18 mouse cellular contexts compared by ENCODE assay signal in genomic region chr2:172270974-172271697, GRCm38 (mm10). TPM values are rescaled to one million over a fixed set of nuclear protein-coding genes. Genes with fewer than 3 reads are reported as not detected.
A peak's percentile ranks its signal among the peaks of the same experiment; 100 is the strongest.
DNase-seq lines count a peak whose midpoint lies in the region; ATAC-seq and TF ChIP-seq lines count a peak whose summit lies in the region.
"Had no signal": no experiment of that assay in that cellular context is flagged by ENCODE, and none has a peak within 500 bp of the region (broad histone marks: within the 10 kb centered on the region; RNA-seq: fewer than 3 reads in every experiment).

No protein-coding gene starts in this region.

- no peak overlapping the region for H3K9ac ChIP-seq in hindbrain, embryonic 12.5 days
- no peak overlapping the region for H3K9ac ChIP-seq in hindbrain, embryonic 11.5 days (ENCODE audit: low read depth, low read length)
- H3K9ac ChIP-seq in embryonic facial prominence, embryonic 13.5 days: no peak overlapping the region
- peak overlapping the region; percentile 3; the same call in 1 of the 2 replicates for H3K9ac ChIP-seq in forebrain, postnatal 0 days
- H3K9ac ChIP-seq in midbrain, postnatal 0 days (replicated peaks; ENCODE audit: low read length, poor library complexity, severe bottlenecking): peak overlapping the region; percentile 29; the same call in 1 of the 2 replicates
- H3K9ac ChIP-seq: liver, embryonic 14.5 days had no signal

- H3K27ac ChIP-seq in hindbrain, embryonic 12.5 days: peak overlapping the region; percentile 44; the same call in 1 of the 2 replicates
- no peak overlapping the region for H3K27ac ChIP-seq in hindbrain, embryonic 11.5 days (ENCODE audit: low read depth, low read length)
- H3K27ac ChIP-seq in embryonic facial prominence, embryonic 13.5 days: peak overlapping the region; percentile 58; the same call in 1 of the 2 replicates
- H3K27ac ChIP-seq in forebrain, postnatal 0 days (ENCODE audit: low read depth, low read length): peak overlapping the region; percentile 86
- H3K27ac ChIP-seq in midbrain, postnatal 0 days (ENCODE audit: low read depth, low read length): peak overlapping the region; percentile 69
- H3K27ac ChIP-seq in thymus, adult 2 months (ENCODE audit: control insufficient read depth, insufficient read depth, low read length): no peak overlapping the region
- H3K27ac ChIP-seq: liver, embryonic 14.5 days had no signal

- no peak overlapping the region for H3K4me3 ChIP-seq in hindbrain, embryonic 12.5 days
- no peak overlapping the region for H3K4me3 ChIP-seq in hindbrain, embryonic 11.5 days (ENCODE audit: low read depth, low read length)
- no peak overlapping the region for H3K4me3 ChIP-seq in embryonic facial prominence, embryonic 13.5 days
- H3K4me3 ChIP-seq in forebrain, postnatal 0 days (ENCODE audit: low read depth, low read length): no peak overlapping the region
- H3K4me3 ChIP-seq in midbrain, postnatal 0 days (ENCODE audit: low read depth, low read length): no peak overlapping the region
- H3K4me3 ChIP-seq in thymus, adult 2 months (ENCODE audit: control insufficient read depth, insufficient read depth, low read length): no peak overlapping the region
- H3K4me3 ChIP-seq: myocyte had no signal

- no peak overlapping the region for H3K4me2 ChIP-seq in hindbrain, embryonic 12.5 days (replicated peaks)
- no peak overlapping the region for H3K4me2 ChIP-seq in hindbrain, embryonic 11.5 days (replicated peaks; ENCODE audit: low read depth, low read length)
- H3K4me2 ChIP-seq in embryonic facial prominence, embryonic 13.5 days: no peak overlapping the region; the same call in 1 of the 2 replicates
- H3K4me2 ChIP-seq in forebrain, postnatal 0 days (ENCODE audit: low read depth): peak overlapping the region; percentile 10; the same call in 1 of the 2 replicates
- H3K4me2 ChIP-seq in midbrain, postnatal 0 days (ENCODE audit: low read depth, low read length, poor library complexity, severe bottlenecking): no peak overlapping the region

- TF ChIP-seq CTCF in forebrain, postnatal 0 days (IDR thresholded peaks at IDR 0.05; ENCODE audit: low read depth): no peak
- TF ChIP-seq CTCF in midbrain, postnatal 0 days (IDR thresholded peaks at IDR 0.05): no peak
- TF ChIP-seq CTCF in thymus, adult 2 months (IDR thresholded peaks at IDR 0.05; ENCODE audit: borderline replicate concordance, control insufficient read depth, extremely low read depth, insufficient read depth, low read length, poor library complexity): no peak

- no peaks in the 10 kb centered on the region for H3K27me3 ChIP-seq in hindbrain, embryonic 12.5 days
- H3K27me3 ChIP-seq in hindbrain, embryonic 11.5 days (ENCODE audit: control insufficient read depth, insufficient read depth, low read length): no peaks in the 10 kb centered on the region
- H3K27me3 ChIP-seq in embryonic facial prominence, embryonic 13.5 days: no peaks in the 10 kb centered on the region
- no peaks in the 10 kb centered on the region for H3K27me3 ChIP-seq in forebrain, postnatal 0 days (ENCODE audit: insufficient read depth, low read length)
- no peaks in the 10 kb centered on the region for H3K27me3 ChIP-seq in midbrain, postnatal 0 days (ENCODE audit: insufficient read depth, low read length)
- H3K27me3 ChIP-seq in thymus, adult 2 months (ENCODE audit: control insufficient read depth, insufficient read depth, low read length): no peaks in the 10 kb centered on the region

- ATAC-seq in hindbrain, embryonic 12.5 days (ENCODE audit: low FRiP score): peak; percentile 40; the same call in 1 of the 2 replicates
- ATAC-seq in hindbrain, embryonic 11.5 days (ENCODE audit: low FRiP score): no peak
- no peak for ATAC-seq in embryonic facial prominence, embryonic 13.5 days (ENCODE audit: insufficient number of reproducible peaks, insufficient read depth, low FRiP score, low TSS enrichment, low read depth)
- ATAC-seq in forebrain, postnatal 0 days: peak; percentile 64
- ATAC-seq in midbrain, postnatal 0 days (ENCODE audit: low FRiP score): 0 out of 2 replicates have a peak, but pooled peaks have one; percentile 3
- ATAC-seq: activated CD4-positive, CD25-positive, alpha-beta regulatory T cell, adult 4 months had no signal

- no peaks in the 10 kb centered on the region for H3K9me3 ChIP-seq in hindbrain, embryonic 12.5 days (replicated peaks)
- H3K9me3 ChIP-seq in hindbrain, embryonic 11.5 days (ENCODE audit: control insufficient read depth, low read length): no peaks in the 10 kb centered on the region
- H3K9me3 ChIP-seq in embryonic facial prominence, embryonic 13.5 days: no peaks in the 10 kb centered on the region
- H3K9me3 ChIP-seq in forebrain, postnatal 0 days (ENCODE audit: low read length): no peaks in the 10 kb centered on the region
- no peaks in the 10 kb centered on the region for H3K9me3 ChIP-seq in midbrain, postnatal 0 days (ENCODE audit: low read length)

- peaks cover 16% of the 10 kb centered on the region for H3K4me1 ChIP-seq in hindbrain, embryonic 12.5 days
- H3K4me1 ChIP-seq in hindbrain, embryonic 11.5 days (replicated peaks; ENCODE audit: control insufficient read depth, insufficient read depth, low read length): no peaks in the 10 kb centered on the region
- H3K4me1 ChIP-seq in embryonic facial prominence, embryonic 13.5 days: peaks cover 16% of the 10 kb centered on the region
- H3K4me1 ChIP-seq in forebrain, postnatal 0 days (ENCODE audit: insufficient read depth): peaks cover 19% of the 10 kb centered on the region
- H3K4me1 ChIP-seq in midbrain, postnatal 0 days (ENCODE audit: insufficient read depth, low read length): no peaks in the 10 kb centered on the region
- no peaks in the 10 kb centered on the region for H3K4me1 ChIP-seq in thymus, adult 2 months (replicated peaks; ENCODE audit: control insufficient read depth, insufficient read depth, low read length)

- H3K36me3 ChIP-seq in hindbrain, embryonic 12.5 days: no peaks in the 10 kb centered on the region
- H3K36me3 ChIP-seq in hindbrain, embryonic 11.5 days (ENCODE audit: control insufficient read depth, insufficient read depth, low read length): no peaks in the 10 kb centered on the region
- no peaks in the 10 kb centered on the region for H3K36me3 ChIP-seq in embryonic facial prominence, embryonic 13.5 days
- H3K36me3 ChIP-seq in forebrain, postnatal 0 days (ENCODE audit: insufficient read depth): no peaks in the 10 kb centered on the region
- H3K36me3 ChIP-seq in midbrain, postnatal 0 days (ENCODE audit: insufficient read depth, low read length): no peaks in the 10 kb centered on the region
- H3K36me3 ChIP-seq in thymus, adult 2 months (ENCODE audit: control insufficient read depth, insufficient read depth, low read length): no peaks in the 10 kb centered on the region

- DNase-seq in hindbrain, embryonic 11.5 days (ENCODE audit: low spot score): no peak
- no peak for DNase-seq in forebrain, postnatal 0 days
- no peak for DNase-seq in midbrain, postnatal 0 days (ENCODE audit: low spot score)
- DNase-seq in kidney, postnatal 36 days: no peak
- DNase-seq in thymus, adult 2 months: no peak
- DNase-seq: cerebellum, adult 11 months; kidney, adult 18-20 months; lung, postnatal 4 days; right cerebral cortex, adult 18-20 months had no signal

- WGBS in hindbrain, embryonic 12.5 days: 59% methylated on average over 12 of the region's 12 CpGs
- WGBS in hindbrain, embryonic 11.5 days: 73% methylated on average over 12 of the region's 12 CpGs
- 73% methylated on average over 12 of the region's 12 CpGs for WGBS in embryonic facial prominence, embryonic 13.5 days
- WGBS in forebrain, postnatal 0 days: 44% methylated on average over 12 of the region's 12 CpGs
- WGBS in midbrain, postnatal 0 days: 63% methylated on average over 12 of the region's 12 CpGs
- WGBS in thymus, adult 2 months: 83% methylated on average over 12 of the region's 12 CpGs

- no peak for TF ChIP-seq POLR2A in thymus, adult 2 months (IDR thresholded peaks at IDR 0.05; ENCODE audit: control insufficient read depth, extremely low read depth, insufficient read depth, low read length, poor library complexity)

RNA-seq across cellular contexts. Expression of gene Mc3r, which starts 22.8 kb away (rescaled TPM):
- polyA plus RNA-seq in hindbrain, embryonic 12.5 days (2016; fragmentation: Nextera tagmentation; extraction: Ambion mirVana): not detected in 2 replicates
- not detected in 2 replicates for polyA plus RNA-seq in hindbrain, embryonic 11.5 days (2014; fragmentation: Nextera tagmentation; extraction: Ambion mirVana)
- polyA plus RNA-seq in embryonic facial prominence, embryonic 13.5 days (2015; fragmentation: Nextera tagmentation; extraction: Ambion mirVana): not detected in 2 replicates
- total RNA-seq in forebrain, postnatal 0 days (2014; rRNA removed): 0.31 and 0.86 TPM in 2 replicates
- 0.29 and 0.53 TPM in 2 replicates for polyA plus RNA-seq in forebrain, postnatal 0 days (2015; fragmentation: Nextera tagmentation; extraction: Ambion mirVana)
- 0.60 and 0.71 TPM in 2 replicates for total RNA-seq in midbrain, postnatal 0 days (2014; rRNA removed)
- polyA plus RNA-seq in midbrain, postnatal 0 days (2015; fragmentation: Nextera tagmentation; extraction: Ambion mirVana): 0.94 and 1.1 TPM in 2 replicates
- not detected in 2 replicates for polyA plus RNA-seq in thymus, adult 2 months (2012; rRNA removed)
- total RNA-seq: adrenal gland, postnatal 4 days; gastrocnemius, postnatal 4 days had no signal
- polyA plus RNA-seq: activated CD4-positive, CD25-positive, alpha-beta regulatory T cell, adult 4 months; heart, postnatal 0 days; liver, embryonic 14.5 days; myocyte; thymus, postnatal 0 days had no signal

Comparison
In these comparisons a context has a peak if more than half of its experiments do, and no peak if none do; other contexts are left out.
1. ATAC-seq: peak in hindbrain, embryonic 12.5 days (single experiment), forebrain, postnatal 0 days (single experiment) and midbrain, postnatal 0 days (single experiment); none in hindbrain, embryonic 11.5 days (single experiment) and embryonic facial prominence, embryonic 13.5 days (single experiment).
2. H3K27ac ChIP-seq: peak in hindbrain, embryonic 12.5 days (single experiment), embryonic facial prominence, embryonic 13.5 days (single experiment), forebrain, postnatal 0 days (single experiment) and midbrain, postnatal 0 days (single experiment); none in hindbrain, embryonic 11.5 days (single experiment) and thymus, adult 2 months (single experiment).
3. H3K9ac ChIP-seq: peak in forebrain, postnatal 0 days (single experiment) and midbrain, postnatal 0 days (single experiment); none in hindbrain, embryonic 12.5 days (single experiment), hindbrain, embryonic 11.5 days (single experiment) and embryonic facial prominence, embryonic 13.5 days (single experiment).